Mouse (Mus musculus) midbrain, embryonic 12.5 days (tissue): ENCODE data around the gene Scube1. TPM values are rescaled to one million over a fixed set of nuclear protein-coding genes. Genes with fewer than 3 reads are reported as not detected.

Experiments
- ATAC-seq: fragments of 200-750 bp; cut with Nextera tagmentation; 2 replicates; pipeline ENCODE4 v1.8.0; 2017; ENCODE audit warnings: low read depth, moderate TSS enrichment, moderate library complexity; ENCODE audit not compliant: low FRiP score
- H3K27ac ChIP-seq: fragments of 300-500 bp; sonication (generic); replicated peaks from 2 replicates; pipeline ENCODE4 v1.5.1; 2016; ENCODE audit warnings: mild to moderate bottlenecking
- H3K27me3 ChIP-seq: fragments of 300-500 bp; sonication (generic); 2 replicates; pipeline ENCODE4 v1.6.1; 2016; ENCODE audit warnings: mild to moderate bottlenecking
- H3K36me3 ChIP-seq: fragments of 300-500 bp; sonication (generic); 2 replicates; pipeline ENCODE4 v1.6.1; 2016
- H3K4me1 ChIP-seq: fragments of 300-500 bp; sonication (generic); 2 replicates; pipeline ENCODE4 v1.6.1; 2016
- H3K4me2 ChIP-seq: fragments of 300-500 bp; sonication (generic); replicated peaks from 2 replicates; pipeline ENCODE4 v1.6.1; 2016; ENCODE audit warnings: mild to moderate bottlenecking, moderate library complexity
- H3K4me3 ChIP-seq: fragments of 300-500 bp; sonication (generic); 2 replicates; pipeline ENCODE4 v1.5.1; 2016; ENCODE audit warnings: mild to moderate bottlenecking
- H3K9ac ChIP-seq: fragments of 300-500 bp; sonication (generic); replicated peaks from 2 replicates; pipeline ENCODE4 v1.6.1; 2016; ENCODE audit warnings: mild to moderate bottlenecking, moderate library complexity
- H3K9me3 ChIP-seq: fragments of 300-500 bp; sonication (generic); 2 replicates; pipeline ENCODE4 v1.6.1; 2016; ENCODE audit warnings: mild to moderate bottlenecking
- WGBS: fragments of 180-500 bp; shearing (Covaris S2); methylation state at CpG from one replicate; pipeline ENCODE4 v1.1.7; 2016; 5-methylcytosine and 5-hydroxymethylcytosine counted together
- polyA plus RNA-seq: library from polyadenylated mRNA; unstranded; fragments of >200 nt; fragmentation: Nextera tagmentation; extraction: Ambion mirVana; gene quantifications from 2 replicates; pipeline ENCODE4 v1.2.1, GENCODE M21; 2016

Scube1 gene
- 24.5 and 30.1 TPM in 2 replicates for polyA plus RNA-seq

- peak within 1 kb of the TSS; percentile 66 for H3K4me2 ChIP-seq
- peak within 1 kb of the TSS; percentile 66 for H3K4me3 ChIP-seq
- H3K4me1 ChIP-seq = peaks cover 43% of the 10 kb centered on the region
- H3K27me3 ChIP-seq = peaks cover 82% of the 10 kb centered on the region
- H3K27ac ChIP-seq = peak within 1 kb of the TSS; percentile 76
- peaks cover 12% of the 10 kb centered on the region for H3K36me3 ChIP-seq
- peak; percentile 93 for ATAC-seq
- no peaks in the 10 kb centered on the region for H3K9me3 ChIP-seq
- peak within 1 kb of the TSS; percentile 66 for H3K9ac ChIP-seq
- under 1% methylated on average over 51 of the region's 51 CpGs for WGBS
Measured at GRCm38 (mm10) chr15:83724886-83725269, at the start of gene Scube1. Gene Scube1 (minus strand): TSS chr15:83725021.

GRCm38 (mm10) chr15:83772953-83773352, 48.1 kb upstream of the Scube1 start:
- H3K4me1 ChIP-seq = no peaks in the 10 kb centered on the region
- no peaks in the 10 kb centered on the region for H3K36me3 ChIP-seq
- H3K4me3 ChIP-seq = no peak overlapping the region
- H3K9me3 ChIP-seq = no peaks in the 10 kb centered on the region
- no peak overlapping the region for H3K9ac ChIP-seq
- no peak overlapping the region for H3K4me2 ChIP-seq
- H3K27me3 ChIP-seq = peaks cover 37% of the 10 kb centered on the region
- no peak for ATAC-seq
- H3K27ac ChIP-seq = no peak overlapping the region
- WGBS = 91% methylated on average over 4 of the region's 4 CpGs

GRCm38 (mm10) chr15:83772460-83772859, 47.6 kb upstream of the Scube1 start:
- H3K4me2 ChIP-seq = no peak overlapping the region
- no peak overlapping the region for H3K27ac ChIP-seq
- H3K27me3 ChIP-seq = peaks cover 32% of the 10 kb centered on the region
- H3K9ac ChIP-seq = no peak overlapping the region
- H3K36me3 ChIP-seq = no peaks in the 10 kb centered on the region
- H3K4me1 ChIP-seq = no peaks in the 10 kb centered on the region
- no peaks in the 10 kb centered on the region for H3K9me3 ChIP-seq
- ATAC-seq = no peak
- H3K4me3 ChIP-seq = no peak overlapping the region
- 84% methylated on average over 5 of the region's 5 CpGs for WGBS

GRCm38 (mm10) chr15:83771346-83772053, 46.7 kb upstream of the Scube1 start:
- ATAC-seq = no peak
- no peak overlapping the region for H3K4me3 ChIP-seq
- no peak overlapping the region for H3K27ac ChIP-seq
- H3K27me3 ChIP-seq = peaks cover 22% of the 10 kb centered on the region
- H3K36me3 ChIP-seq = no peaks in the 10 kb centered on the region
- H3K4me1 ChIP-seq = peaks cover 2% of the 10 kb centered on the region; the same call in 1 of the 2 replicates
- WGBS = 82% methylated on average over 8 of the region's 8 CpGs
- no peak overlapping the region for H3K9ac ChIP-seq
- H3K4me2 ChIP-seq = no peak overlapping the region
- no peaks in the 10 kb centered on the region for H3K9me3 ChIP-seq

GRCm38 (mm10) chr15:83765388-83766029, 40.7 kb upstream of the Scube1 start:
- Histone ChIP-seq H3K27ac (peak overlapping the region; percentile 50; the same call in 1 of the 2 replicates), H3K4me1 (peaks cover 23% of the 10 kb centered on the region), H3K4me3 (no peak overlapping the region), H3K4me2 (no peak overlapping the region), H3K27me3 (peaks cover 11% of the 10 kb centered on the region; the same call in 1 of the 2 replicates), H3K9me3 (no peaks in the 10 kb centered on the region), H3K9ac (no peak overlapping the region), H3K36me3 (no peaks in the 10 kb centered on the region)
- ATAC-seq = peak; percentile 83
- 5% methylated on average over 6 of the region's 6 CpGs for WGBS

GRCm38 (mm10) chr15:83761512-83761911, 36.7 kb upstream of the Scube1 start:
- Histone ChIP-seq H3K4me3 (no peak overlapping the region), H3K36me3 (no peaks in the 10 kb centered on the region), H3K27me3 (peaks cover 29% of the 10 kb centered on the region), H3K4me1 (peaks cover 21% of the 10 kb centered on the region), H3K27ac (no peak overlapping the region), H3K9me3 (no peaks in the 10 kb centered on the region), H3K4me2 (no peak overlapping the region), H3K9ac (no peak overlapping the region)
- WGBS = 94% methylated on average over 13 of the region's 13 CpGs
- ATAC-seq = no peak

- Histone ChIP-seq H3K9ac (no peak overlapping the region), H3K27ac (no peak overlapping the region), H3K4me2 (no peak overlapping the region), H3K4me3 (no peak overlapping the region), H3K36me3 (no peaks in the 10 kb centered on the region), H3K4me1 (peaks cover 13% of the 10 kb centered on the region), H3K9me3 (no peaks in the 10 kb centered on the region), H3K27me3 (peaks cover 25% of the 10 kb centered on the region)
- WGBS = 6% methylated on average over 10 of the region's 10 CpGs
- peak; percentile 53; the same call in 1 of the 2 replicates for ATAC-seq
Measured at GRCm38 (mm10) chr15:83760683-83761082, 35.9 kb upstream of the Scube1 start.

GRCm38 (mm10) chr15:83758958-83759357, 34.1 kb upstream of the Scube1 start:
- WGBS = 11% methylated on average over 4 of the region's 4 CpGs
- Histone ChIP-seq H3K4me3 (no peak overlapping the region), H3K4me2 (no peak overlapping the region), H3K4me1 (no peaks in the 10 kb centered on the region), H3K9me3 (0 out of 2 replicates have a peak, but pooled peaks cover 3% of the 10 kb centered on the region), H3K9ac (no peak overlapping the region), H3K36me3 (no peaks in the 10 kb centered on the region), H3K27ac (no peak overlapping the region), H3K27me3 (peaks cover 25% of the 10 kb centered on the region)
- ATAC-seq = no peak

- Histone ChIP-seq H3K9ac (no peak overlapping the region), H3K4me2 (no peak overlapping the region), H3K27me3 (peaks cover 28% of the 10 kb centered on the region), H3K36me3 (no peaks in the 10 kb centered on the region), H3K4me3 (no peak overlapping the region), H3K4me1 (no peaks in the 10 kb centered on the region), H3K9me3 (0 out of 2 replicates have a peak, but pooled peaks cover 3% of the 10 kb centered on the region), H3K27ac (no peak overlapping the region)
- 24% methylated on average over 9 of the region's 9 CpGs for WGBS
- ATAC-seq = no peak
Measured at GRCm38 (mm10) chr15:83756742-83757141, 31.9 kb upstream of the Scube1 start.

GRCm38 (mm10) chr15:83749436-83749835, 24.6 kb upstream of the Scube1 start:
- 0 out of 2 replicates have a peak, but pooled peaks cover 2% of the 10 kb centered on the region for H3K9me3 ChIP-seq
- H3K9ac ChIP-seq = no peak overlapping the region
- H3K4me1 ChIP-seq = 0 out of 2 replicates have a peak, but pooled peaks cover 5% of the 10 kb centered on the region
- H3K4me2 ChIP-seq = no peak overlapping the region
- ATAC-seq = no peak
- H3K27me3 ChIP-seq = peaks cover 19% of the 10 kb centered on the region; the same call in 1 of the 2 replicates
- 59% methylated on average over 9 of the region's 9 CpGs for WGBS
- no peak overlapping the region for H3K4me3 ChIP-seq
- no peaks in the 10 kb centered on the region for H3K36me3 ChIP-seq
- no peak overlapping the region for H3K27ac ChIP-seq

GRCm38 (mm10) chr15:83748986-83749385, 24.2 kb upstream of the Scube1 start:
- H3K9me3 ChIP-seq = no peaks in the 10 kb centered on the region
- no peak for ATAC-seq
- H3K27me3 ChIP-seq = peaks cover 19% of the 10 kb centered on the region; the same call in 1 of the 2 replicates
- H3K4me1 ChIP-seq = 0 out of 2 replicates have a peak, but pooled peaks cover 5% of the 10 kb centered on the region
- no peak overlapping the region for H3K9ac ChIP-seq
- WGBS = 80% methylated on average over 6 of the region's 6 CpGs
- no peaks in the 10 kb centered on the region for H3K36me3 ChIP-seq
- no peak overlapping the region for H3K4me3 ChIP-seq
- H3K27ac ChIP-seq = no peak overlapping the region
- H3K4me2 ChIP-seq = no peak overlapping the region

GRCm38 (mm10) chr15:83746311-83746710, 21.5 kb upstream of the Scube1 start:
- H3K4me3 ChIP-seq = no peak overlapping the region
- WGBS = 74% methylated on average over 16 of the region's 16 CpGs
- no peak overlapping the region for H3K9ac ChIP-seq
- no peak overlapping the region for H3K4me2 ChIP-seq
- ATAC-seq = no peak
- H3K27me3 ChIP-seq = peaks cover 31% of the 10 kb centered on the region
- no peaks in the 10 kb centered on the region for H3K36me3 ChIP-seq
- 0 out of 2 replicates have a peak, but pooled peaks cover 8% of the 10 kb centered on the region for H3K4me1 ChIP-seq
- H3K9me3 ChIP-seq = no peaks in the 10 kb centered on the region
- H3K27ac ChIP-seq = no peak overlapping the region
